Mouse (Mus musculus) heart, embryonic 15.5 days (tissue): ENCODE measurements at regions not wholly inside any gene's neighbourhood (a gene's known extent, or its start where the extent isn't known, plus 50 kb on each side); places are given as distances from the start of the nearest gene placed in this dataset.

Experiments
- ATAC-seq: fragments of 200-750 bp; cut with Nextera tagmentation; replicated peaks from 2 replicates; pipeline ENCODE4 v1.8.0; 2017; ENCODE audit warnings: low read depth, moderate TSS enrichment; ENCODE audit not compliant: insufficient number of reproducible peaks, insufficient read depth, low FRiP score
- H3K27ac ChIP-seq: fragments of 300-500 bp; sonication (generic); 2 replicates; pipeline ENCODE4 v1.5.1; 2015; ENCODE audit warnings: mild to moderate bottlenecking, inconsistent platforms
- H3K27me3 ChIP-seq: fragments of 300-500 bp; sonication (generic); 2 replicates; pipeline ENCODE4 v1.6.1; 2015; ENCODE audit warnings: inconsistent platforms
- H3K36me3 ChIP-seq: fragments of 300-500 bp; sonication (generic); 2 replicates; pipeline ENCODE4 v1.6.1; 2015; ENCODE audit warnings: mild to moderate bottlenecking, inconsistent platforms
- H3K4me1 ChIP-seq: fragments of 300-500 bp; sonication (generic); replicated peaks from 2 replicates; pipeline ENCODE4 v1.6.1; 2015; ENCODE audit warnings: inconsistent platforms
- H3K4me2 ChIP-seq: fragments of 300-500 bp; sonication (generic); 2 replicates; pipeline ENCODE4 v1.6.1; 2015; ENCODE audit warnings: inconsistent platforms, mild to moderate bottlenecking, moderate library complexity
- H3K4me3 ChIP-seq: fragments of 300-500 bp; sonication (generic); 2 replicates; pipeline ENCODE4 v1.5.1; 2015; ENCODE audit warnings: mild to moderate bottlenecking, inconsistent platforms
- H3K9ac ChIP-seq: fragments of 300-500 bp; sonication (generic); 2 replicates; pipeline ENCODE4 v1.6.1; 2015; ENCODE audit warnings: mild to moderate bottlenecking, inconsistent platforms
- H3K9me3 ChIP-seq: fragments of 300-500 bp; sonication (generic); replicated peaks from 2 replicates; pipeline ENCODE4 v1.6.1; 2016; ENCODE audit warnings: inconsistent platforms
- WGBS: fragments of 180-500 bp; shearing (Covaris S2); methylation state at CpG from one replicate; pipeline ENCODE4 v1.1.7; 2015; ENCODE audit warnings: mixed read lengths; 5-methylcytosine and 5-hydroxymethylcytosine counted together

GRCm38 (mm10) chr9:122568691-122569441 is 178.3 kb upstream of the Topaz1 start:
- under 1% methylated on average over 65 of the region's 68 CpGs for WGBS
- Histone ChIP-seq H3K9ac (no peak overlapping the region), H3K36me3 (no peaks in the 10 kb centered on the region), H3K27ac (no peak overlapping the region), H3K9me3 (no peaks in the 10 kb centered on the region), H3K27me3 (peaks cover 92% of the 10 kb centered on the region), H3K4me3 (peak overlapping the region; percentile 47), H3K4me1 (peaks cover 38% of the 10 kb centered on the region), H3K4me2 (peak overlapping the region; percentile 75)
- ATAC-seq = no peak

DNA sequence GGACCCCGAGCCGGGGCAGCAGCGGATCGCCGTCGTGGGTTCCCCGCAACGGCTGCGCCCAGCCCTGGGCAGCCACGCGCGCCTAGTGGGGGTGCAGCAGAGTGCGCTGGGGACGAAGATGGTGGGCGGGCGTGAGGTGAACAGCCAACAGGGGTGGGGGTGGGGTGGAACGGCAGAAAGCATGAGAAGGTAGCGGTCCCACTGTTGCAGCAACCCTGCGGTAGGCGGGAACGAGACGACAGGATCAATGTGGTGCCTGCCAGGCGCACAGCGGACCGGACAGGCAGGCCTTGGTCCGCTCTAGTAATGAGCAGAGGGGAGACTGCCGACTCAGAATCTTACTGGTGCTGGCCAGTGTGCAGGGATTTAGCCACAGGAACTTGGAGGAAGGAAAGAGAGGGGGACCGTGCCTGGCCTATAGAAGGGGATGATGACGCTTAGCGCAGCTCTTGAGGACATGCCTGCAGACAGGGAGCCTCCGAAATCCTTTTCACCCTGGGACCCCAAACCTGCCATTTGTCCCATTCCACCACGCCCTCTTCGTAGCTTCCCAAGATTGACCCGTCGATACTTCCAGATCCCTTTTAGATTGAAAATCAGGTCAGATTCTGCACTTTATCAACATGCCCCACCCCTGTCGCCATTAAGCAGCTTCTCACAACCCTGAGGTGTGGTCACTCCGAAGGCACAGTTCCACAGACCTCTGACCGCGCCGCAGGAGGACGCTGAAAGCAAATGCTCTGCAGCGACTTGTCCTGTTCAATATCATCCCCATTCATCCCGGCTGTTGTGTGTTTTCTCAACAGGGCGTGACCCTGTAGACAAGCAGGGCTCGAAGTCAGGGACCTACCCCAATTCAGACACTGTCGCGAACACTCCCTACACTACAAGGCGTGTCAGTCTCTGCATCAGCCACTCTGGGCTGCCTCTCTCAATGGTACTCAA is 177.4 kb upstream of the Topaz1 start:
- no peak for ATAC-seq
- H3K4me2 ChIP-seq = peak overlapping the region; percentile 75
- H3K4me1 ChIP-seq = peaks cover 38% of the 10 kb centered on the region
- no peak overlapping the region for H3K27ac ChIP-seq
- H3K9ac ChIP-seq = no peak overlapping the region
- no peaks in the 10 kb centered on the region for H3K36me3 ChIP-seq
- 2% methylated on average over 48 of the region's 48 CpGs for WGBS
- peak overlapping the region; percentile 47 for H3K4me3 ChIP-seq
- peaks cover 92% of the 10 kb centered on the region for H3K27me3 ChIP-seq
- no peaks in the 10 kb centered on the region for H3K9me3 ChIP-seq

- WGBS = 4% methylated on average over 10 of the region's 10 CpGs
- peaks cover 38% of the 10 kb centered on the region for H3K4me1 ChIP-seq
- peak overlapping the region; percentile 60 for H3K4me3 ChIP-seq
- no peak for ATAC-seq
- H3K36me3 ChIP-seq = no peaks in the 10 kb centered on the region
- H3K9me3 ChIP-seq = no peaks in the 10 kb centered on the region
- no peak overlapping the region for H3K27ac ChIP-seq
- H3K9ac ChIP-seq = no peak overlapping the region
- H3K27me3 ChIP-seq = peaks cover 97% of the 10 kb centered on the region
- peak overlapping the region; percentile 97 for H3K4me2 ChIP-seq
Measured at GRCm38 (mm10) chr9:122571001-122571400, 176.1 kb upstream of the Topaz1 start.

DNA sequence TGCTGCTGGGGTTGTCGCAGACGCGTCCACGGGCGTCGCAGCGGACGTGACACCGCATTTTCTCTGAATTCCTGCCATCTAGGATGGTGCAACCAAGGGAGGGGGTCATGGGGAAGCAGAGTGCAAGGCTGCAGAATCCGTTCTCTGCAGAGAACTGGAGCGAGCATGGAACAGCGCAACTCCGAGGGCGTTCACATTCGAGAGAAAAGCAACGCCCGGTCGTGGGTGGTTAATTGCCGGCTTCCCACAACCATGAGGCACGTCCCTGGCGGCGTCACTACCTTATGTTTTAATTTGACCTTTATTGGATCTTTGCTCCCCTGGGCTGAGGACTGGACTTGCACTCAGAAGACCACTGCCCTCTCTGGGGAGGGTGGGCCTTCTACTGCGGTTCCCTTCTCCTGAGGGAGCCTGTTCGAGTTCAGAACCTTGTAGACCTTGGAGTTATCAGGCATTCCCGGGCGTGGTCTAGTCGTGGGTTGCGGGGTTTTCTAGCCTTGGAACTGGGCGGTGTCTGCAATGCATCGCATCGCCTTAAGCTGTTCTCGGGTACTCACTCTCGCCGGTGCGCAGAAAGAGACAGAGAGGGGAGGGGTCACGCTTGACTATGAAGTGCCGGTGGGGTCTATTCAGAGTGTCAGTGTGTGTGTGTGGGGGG is 175.6 kb upstream of the Topaz1 start:
- H3K4me3 ChIP-seq = peak overlapping the region; percentile 60
- peaks cover 38% of the 10 kb centered on the region for H3K4me1 ChIP-seq
- H3K9me3 ChIP-seq = no peaks in the 10 kb centered on the region
- WGBS = 2% methylated on average over 37 of the region's 37 CpGs
- H3K36me3 ChIP-seq = no peaks in the 10 kb centered on the region
- H3K4me2 ChIP-seq = peak overlapping the region; percentile 97
- peak; percentile 12; the same call in 1 of the 2 replicates for ATAC-seq
- no peak overlapping the region for H3K27ac ChIP-seq
- H3K9ac ChIP-seq = no peak overlapping the region
- peaks cover 98% of the 10 kb centered on the region for H3K27me3 ChIP-seq

- ATAC-seq = peak; percentile 81
- Histone ChIP-seq H3K27me3 (peaks cover 98% of the 10 kb centered on the region), H3K36me3 (no peaks in the 10 kb centered on the region), H3K4me3 (peak overlapping the region; percentile 60), H3K27ac (no peak overlapping the region), H3K9ac (peak overlapping the region; percentile 46), H3K9me3 (no peaks in the 10 kb centered on the region), H3K4me2 (peak overlapping the region; percentile 97), H3K4me1 (peaks cover 38% of the 10 kb centered on the region)
- under 1% methylated on average over 68 of the region's 68 CpGs for WGBS
Measured at GRCm38 (mm10) chr9:122572060-122572835, 174.9 kb upstream of the Topaz1 start.

DNA sequence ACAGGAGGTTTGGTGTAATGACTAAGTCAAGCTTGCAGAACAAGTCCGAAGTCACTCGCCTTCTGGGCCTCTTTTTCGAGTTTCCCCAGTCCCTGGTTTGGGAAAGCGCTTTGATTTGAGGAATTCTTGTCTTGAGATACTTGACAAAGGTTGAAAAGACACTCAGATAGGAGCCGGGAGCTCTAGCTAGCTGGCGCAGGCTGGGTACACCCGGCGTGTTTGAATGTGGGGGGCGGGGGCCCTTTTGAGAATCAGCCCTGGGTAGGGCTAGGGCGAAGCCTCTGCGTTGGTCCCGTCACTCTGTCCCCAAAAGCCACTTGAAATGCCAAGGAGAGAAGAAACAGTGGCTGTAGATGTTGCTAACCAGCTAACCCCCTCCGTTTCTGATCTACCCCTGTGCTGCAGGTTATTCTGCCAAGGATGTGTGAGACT is 174.3 kb upstream of the Topaz1 start:
- Histone ChIP-seq H3K4me2 (peak overlapping the region; percentile 97), H3K27me3 (peaks cover 96% of the 10 kb centered on the region), H3K4me3 (peak overlapping the region; percentile 60), H3K9me3 (no peaks in the 10 kb centered on the region), H3K36me3 (no peaks in the 10 kb centered on the region), H3K4me1 (peaks cover 38% of the 10 kb centered on the region), H3K27ac (no peak overlapping the region), H3K9ac (peak overlapping the region; percentile 46; the same call in 1 of the 2 replicates)
- ATAC-seq = no peak
- WGBS = 2% methylated on average over 13 of the region's 13 CpGs

GRCm38 (mm10) chr9:122585228-122585627 is 161.9 kb upstream of the Topaz1 start:
- H3K4me1 ChIP-seq = no peaks in the 10 kb centered on the region
- H3K9me3 ChIP-seq = no peaks in the 10 kb centered on the region
- H3K27ac ChIP-seq = no peak overlapping the region
- H3K9ac ChIP-seq = no peak overlapping the region
- H3K36me3 ChIP-seq = no peaks in the 10 kb centered on the region
- no peaks in the 10 kb centered on the region; the same call in 1 of the 2 replicates for H3K27me3 ChIP-seq
- no peak for ATAC-seq
- H3K4me3 ChIP-seq = no peak overlapping the region
- whole genome bisulfite sequencing = 72% methylated on average over 8 of the region's 8 CpGs
- no peak overlapping the region for H3K4me2 ChIP-seq

DNA sequence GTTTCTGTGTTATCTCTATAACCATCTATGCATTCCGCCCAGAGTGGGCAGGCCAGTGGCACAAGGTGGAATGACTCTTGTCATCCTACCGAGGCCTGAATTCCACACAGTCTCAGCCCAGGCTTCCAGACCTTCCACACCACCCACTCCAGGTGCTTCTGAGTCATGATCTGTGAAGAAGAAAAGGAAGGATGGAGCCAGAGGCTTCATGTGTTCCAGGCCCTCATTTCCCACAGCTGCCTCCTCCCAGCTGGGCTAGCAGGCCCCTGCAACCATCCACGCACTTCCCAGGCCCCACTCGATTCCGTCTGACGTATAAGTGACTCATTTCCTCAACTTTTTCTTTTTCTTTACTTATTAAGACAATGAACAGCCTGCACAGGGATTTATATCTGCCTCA is 160.7 kb upstream of the Topaz1 start:
- Histone ChIP-seq H3K9me3 (no peaks in the 10 kb centered on the region), H3K4me1 (no peaks in the 10 kb centered on the region), H3K9ac (no peak overlapping the region), H3K4me3 (no peak overlapping the region), H3K27ac (no peak overlapping the region), H3K4me2 (no peak overlapping the region), H3K36me3 (no peaks in the 10 kb centered on the region), H3K27me3 (no peaks in the 10 kb centered on the region; the same call in 1 of the 2 replicates)
- 69% methylated on average over 6 of the region's 6 CpGs for WGBS
- ATAC-seq = no peak

DNA sequence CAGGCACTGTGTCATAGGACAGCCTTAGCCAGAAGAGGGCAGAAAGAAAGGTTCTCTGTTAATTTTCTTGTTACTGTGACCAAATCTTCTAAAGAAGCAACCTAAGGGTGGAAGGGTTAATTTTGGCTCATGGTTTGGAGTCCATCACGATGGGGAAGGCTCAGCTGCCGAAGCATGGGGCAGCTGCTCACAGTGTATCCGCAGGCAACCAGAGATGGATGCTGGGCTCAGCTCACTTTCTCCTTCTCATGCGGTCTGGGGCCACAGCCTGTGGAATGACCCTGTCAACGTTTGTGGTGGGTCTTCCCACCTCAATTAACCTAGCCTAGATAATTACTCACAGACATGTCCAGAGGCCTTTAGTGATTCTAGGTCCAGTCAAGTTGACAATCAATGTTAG is 160.2 kb upstream of the Topaz1 start:
- ATAC-seq = no peak
- Histone ChIP-seq H3K9ac (no peak overlapping the region), H3K4me3 (no peak overlapping the region), H3K9me3 (no peaks in the 10 kb centered on the region), H3K27ac (no peak overlapping the region), H3K36me3 (no peaks in the 10 kb centered on the region), H3K27me3 (peaks cover 3% of the 10 kb centered on the region), H3K4me1 (no peaks in the 10 kb centered on the region), H3K4me2 (no peak overlapping the region)
- 65% methylated on average over 5 of the region's 5 CpGs for WGBS

DNA sequence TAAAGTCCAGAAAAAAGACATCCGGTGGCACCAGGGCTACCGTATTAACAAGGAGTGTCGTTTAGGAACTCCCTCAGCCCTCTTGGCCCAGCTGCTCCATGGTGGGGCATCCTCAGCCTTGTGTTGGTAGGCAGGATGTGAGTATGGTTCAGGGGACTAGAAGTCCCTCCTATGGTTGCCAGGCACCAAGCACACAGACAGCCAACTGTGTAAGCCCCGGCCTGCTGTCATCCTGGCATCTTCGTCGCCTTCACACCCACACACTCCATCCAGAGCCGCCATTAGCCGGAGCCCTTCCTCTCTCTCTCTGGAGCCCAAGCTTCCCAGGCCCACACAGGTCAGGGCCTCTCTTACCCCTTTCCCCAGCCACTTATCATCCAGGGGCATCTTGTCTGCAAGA is 158.9 kb upstream of the Topaz1 start:
- H3K4me3 ChIP-seq = no peak overlapping the region
- no peak overlapping the region for H3K27ac ChIP-seq
- peaks cover 9% of the 10 kb centered on the region for H3K27me3 ChIP-seq
- WGBS = 70% methylated on average over 8 of the region's 8 CpGs
- no peaks in the 10 kb centered on the region for H3K4me1 ChIP-seq
- H3K9me3 ChIP-seq = no peaks in the 10 kb centered on the region
- ATAC-seq = no peak
- no peak overlapping the region for H3K4me2 ChIP-seq
- no peaks in the 10 kb centered on the region for H3K36me3 ChIP-seq
- no peak overlapping the region for H3K9ac ChIP-seq
